Mouse (Mus musculus) myocyte (in vitro differentiated cells): ENCODE data around the gene Ptprg.

Experiments used
- POLR2A ChIP-seq: IDR thresholded peaks from one replicate; pipeline ENCODE4 v1.6.1; 2011; ENCODE audit warnings: low read depth, mild to moderate bottlenecking, control low read depth, moderate library complexity; ENCODE audit not compliant: insufficient read length
- POLR2AphosphoS2 ChIP-seq: IDR thresholded peaks from one replicate; pipeline ENCODE4 v1.6.1; 2011; ENCODE audit warnings: low read depth, control low read depth; ENCODE audit not compliant: insufficient read length
- REST ChIP-seq: IDR thresholded peaks from one replicate; pipeline ENCODE4 v1.6.1; 2011; ENCODE audit warnings: mild to moderate bottlenecking, control low read depth, moderate library complexity; ENCODE audit not compliant: insufficient read depth, insufficient read length
- USF1 ChIP-seq: IDR thresholded peaks from one replicate; pipeline ENCODE4 v1.6.1; 2011; ENCODE audit warnings: low read depth, mild to moderate bottlenecking, control low read depth, moderate library complexity

DNA sequence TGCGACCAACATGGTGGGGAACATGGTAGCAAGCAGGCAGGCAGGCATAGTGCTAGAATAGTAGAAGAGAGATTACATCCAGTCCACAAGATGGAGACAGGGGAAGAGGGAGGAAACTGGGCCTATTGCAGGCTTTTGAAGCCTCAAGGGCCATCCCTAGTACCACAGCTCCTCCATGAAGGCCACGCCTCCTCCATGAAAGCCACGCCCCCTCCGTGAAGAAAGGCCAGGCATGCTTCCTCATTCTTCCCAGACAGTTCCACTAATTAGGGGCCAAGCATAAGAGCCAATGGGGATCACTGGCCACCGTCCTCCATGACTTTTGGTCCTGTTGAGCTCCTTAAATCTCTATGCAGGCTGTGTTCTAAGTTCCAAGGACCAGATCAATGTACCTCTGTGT is 17.2 kb upstream of the Ptprg start:
- TF ChIP-seq POLR2A (no peak), REST (no peak), USF1 (no peak), POLR2AphosphoS2 (no peak)
